In genomic region chr13:112540616-112541015, GRCm38 (mm10) we compare ENCODE assay signal across 17 mouse cellular contexts. TPM values are rescaled to one million over a fixed set of nuclear protein-coding genes. Genes with fewer than 3 reads are reported as not detected.
"Had no signal": no experiment of that assay in that cellular context is flagged by ENCODE, and none has a peak within 500 bp of the region (broad histone marks: within the 10 kb centered on the region; RNA-seq: fewer than 3 reads in every experiment).

No protein-coding gene starts in this region.

- H3K27ac ChIP-seq: kidney, embryonic 15.5 days; left cerebral cortex, adult 2 months; limb, embryonic 12.5 days; lung, embryonic 15.5 days had no signal

- H3K9me3 ChIP-seq: kidney, embryonic 15.5 days; limb, embryonic 12.5 days; lung, embryonic 15.5 days had no signal

- H3K27me3 ChIP-seq: kidney, embryonic 15.5 days; limb, embryonic 12.5 days; lung, embryonic 15.5 days had no signal

- H3K36me3 ChIP-seq: kidney, embryonic 15.5 days; limb, embryonic 12.5 days; lung, embryonic 15.5 days had no signal

- H3K9ac ChIP-seq: kidney, embryonic 15.5 days; limb, embryonic 12.5 days; lung, embryonic 15.5 days had no signal

- H3K4me2 ChIP-seq: kidney, embryonic 15.5 days; limb, embryonic 12.5 days; lung, embryonic 15.5 days; midbrain, embryonic 11.5 days had no signal

- DNase-seq: kidney, adult 11 months; kidney, adult 8-10 months; kidney, postnatal 10 days; layer of hippocampus, postnatal 36 days; lung, adult 18-20 months; lung, postnatal 10 days; lung, postnatal 36 days; midbrain, embryonic 14.5 days; thymus, adult 18-20 months; thymus, postnatal 36 days had no signal

- H3K4me3 ChIP-seq: kidney, embryonic 15.5 days; left cerebral cortex, adult 2 months; limb, embryonic 12.5 days; lung, embryonic 15.5 days had no signal

- H3K4me1 ChIP-seq: limb, embryonic 12.5 days had no signal

RNA-seq across cellular contexts. Expression of gene Il31ra, which starts 53.5 kb away (rescaled TPM):
- total RNA-seq: liver, adult 2 months had no signal
- polyA plus RNA-seq: limb, embryonic 12.5 days; liver, adult 2 months; lung, embryonic 15.5 days; midbrain, embryonic 11.5 days; midbrain, embryonic 14.5 days; small intestine, adult 2 months had no signal
